8 mouse cellular contexts compared by ENCODE assay signal in genomic region chr7:80269751-80270255, GRCm38 (mm10). TPM values are rescaled to one million over a fixed set of nuclear protein-coding genes. Genes with fewer than 3 reads are reported as not detected.
DNase-seq lines count a peak whose midpoint lies in the region; ATAC-seq and TF ChIP-seq lines count a peak whose summit lies in the region.

No protein-coding gene starts in this region.

- peaks cover 16% of the 10 kb centered on the region for H3K4me1 ChIP-seq in bone marrow macrophage, adult 2 months (ENCODE audit: control insufficient read depth, insufficient read depth, low read length)
- peaks cover 18% of the 10 kb centered on the region for H3K4me1 ChIP-seq in forebrain, embryonic 16.5 days (replicated peaks; ENCODE audit: control insufficient read depth, insufficient read depth, low read length)
- peaks cover 9% of the 10 kb centered on the region for H3K4me1 ChIP-seq in limb, embryonic 11.5 days (ENCODE audit: control insufficient read depth, insufficient read depth, low read length)
- H3K4me1 ChIP-seq in midbrain, embryonic 13.5 days (replicated peaks): peaks cover 31% of the 10 kb centered on the region

- peak overlapping the region; percentile 86 for H3K9ac ChIP-seq in forebrain, embryonic 16.5 days (replicated peaks; ENCODE audit: low read depth, low read length)
- peak overlapping the region; percentile 81 for H3K9ac ChIP-seq in limb, embryonic 11.5 days (ENCODE audit: low read length)
- peak overlapping the region; percentile 92 for H3K9ac ChIP-seq in midbrain, embryonic 13.5 days (replicated peaks)

- intact Hi-C loops in left cerebral cortex, postnatal 14 days (cut with DNase I): no loop called here
- intact Hi-C loops in gastrocnemius, postnatal 36 days (cut with DNase I): no loop called here

- H3K4me3 ChIP-seq in bone marrow macrophage, adult 2 months (ENCODE audit: insufficient read depth, low read length): peak overlapping the region; percentile 94
- H3K4me3 ChIP-seq in forebrain, embryonic 16.5 days (replicated peaks; ENCODE audit: low read length): peak overlapping the region; percentile 80
- H3K4me3 ChIP-seq in limb, embryonic 11.5 days (ENCODE audit: low read depth, low read length): peak overlapping the region; percentile 75
- peak overlapping the region; percentile 75 for H3K4me3 ChIP-seq in midbrain, embryonic 13.5 days (replicated peaks)

- peak; percentile 74 for ATAC-seq in forebrain, embryonic 16.5 days
- ATAC-seq in limb, embryonic 11.5 days (ENCODE audit: insufficient number of reproducible peaks, low FRiP score, low TSS enrichment, low read depth): no peak
- no peak for ATAC-seq in midbrain, embryonic 13.5 days

- DNase-seq in left cerebral cortex, postnatal 14 days (ENCODE audit: low spot score in 2 of 2): peak; percentile 20 to 34
- DNase-seq in left cerebral cortex, adult 18-20 months (ENCODE audit: low spot score in 2 of 2): no peak
- DNase-seq in limb, embryonic 11.5 days (ENCODE audit: low spot score): no peak
- DNase-seq in gastrocnemius, postnatal 36 days: no peak
- no peak for DNase-seq in gastrocnemius, adult 8-10 months (ENCODE audit: low spot score in 2 of 2)

- no peaks in the 10 kb centered on the region for H3K27me3 ChIP-seq in forebrain, embryonic 16.5 days (replicated peaks; ENCODE audit: control insufficient read depth, insufficient read depth, low read length)
- no peaks in the 10 kb centered on the region for H3K27me3 ChIP-seq in limb, embryonic 11.5 days (ENCODE audit: control insufficient read depth, insufficient read depth, low read length)
- H3K27me3 ChIP-seq in midbrain, embryonic 13.5 days: no peaks in the 10 kb centered on the region

- peaks cover 8% of the 10 kb centered on the region for H3K9me3 ChIP-seq in forebrain, embryonic 16.5 days (ENCODE audit: control insufficient read depth, low read length)
- H3K9me3 ChIP-seq in limb, embryonic 11.5 days (ENCODE audit: control insufficient read depth, low read length): peaks cover 5% of the 10 kb centered on the region; the same call in 1 of the 2 replicates
- H3K9me3 ChIP-seq in midbrain, embryonic 13.5 days: peaks cover 15% of the 10 kb centered on the region

- under 1% methylated on average over 23 of the region's 23 CpGs for WGBS in forebrain, embryonic 16.5 days
- WGBS in limb, embryonic 11.5 days: 1% methylated on average over 23 of the region's 23 CpGs
- WGBS in midbrain, embryonic 13.5 days: 2% methylated on average over 23 of the region's 23 CpGs

- TF ChIP-seq CTCF in bone marrow macrophage, adult 2 months (IDR thresholded peaks at IDR 0.05; ENCODE audit: low read depth, low read length): no peak

- H3K4me2 ChIP-seq in forebrain, embryonic 16.5 days (ENCODE audit: low read length): peak overlapping the region; percentile 85
- peak overlapping the region; percentile 94 for H3K4me2 ChIP-seq in limb, embryonic 11.5 days (ENCODE audit: low read depth, severe bottlenecking)
- H3K4me2 ChIP-seq in midbrain, embryonic 13.5 days (replicated peaks): peak overlapping the region; percentile 92

- peak overlapping the region; percentile 60 for H3K27ac ChIP-seq in bone marrow macrophage, adult 2 months (ENCODE audit: insufficient read depth, low read depth, low read length)
- peak overlapping the region; percentile 46 for H3K27ac ChIP-seq in forebrain, embryonic 16.5 days (ENCODE audit: low read length)
- no peak overlapping the region for H3K27ac ChIP-seq in limb, embryonic 11.5 days (replicated peaks; ENCODE audit: low read depth, low read length)
- H3K27ac ChIP-seq in midbrain, embryonic 13.5 days: peak overlapping the region; percentile 72

- no peak for TF ChIP-seq POLR2A in bone marrow macrophage, adult 2 months (IDR thresholded peaks at IDR 0.05; ENCODE audit: borderline replicate concordance, low read depth, low read length)

- H3K36me3 ChIP-seq in forebrain, embryonic 16.5 days (ENCODE audit: control insufficient read depth, insufficient read depth): peaks cover 37% of the 10 kb centered on the region
- peaks cover 10% of the 10 kb centered on the region for H3K36me3 ChIP-seq in limb, embryonic 11.5 days (ENCODE audit: control insufficient read depth, insufficient read depth, low read length)
- H3K36me3 ChIP-seq in midbrain, embryonic 13.5 days: peaks cover 54% of the 10 kb centered on the region

RNA-seq across cellular contexts. Expression of gene Vps33b, which starts 0.4 kb away (rescaled TPM):
- 10 to 100 TPM; 19.3 to 19.6 TPM for total RNA-seq in left cerebral cortex, postnatal 14 days (2021)
- total RNA-seq in left cerebral cortex, adult 18-20 months (2021): 10 to 100 TPM; 18.8 to 21.6 TPM
- 12.9 and 13.5 TPM in 2 replicates for polyA plus RNA-seq in bone marrow macrophage, adult 2 months (2012; ENCODE audit: insufficient read depth, insufficient read length, missing spikeins)
- polyA plus RNA-seq in forebrain, embryonic 16.5 days (2015; fragmentation: Nextera tagmentation; extraction: Ambion mirVana): 17.9 and 27.0 TPM in 2 replicates
- 13.0 and 18.9 TPM in 2 replicates for polyA plus RNA-seq in limb, embryonic 11.5 days (2014; fragmentation: Nextera tagmentation; extraction: Ambion mirVana)
- polyA plus RNA-seq in midbrain, embryonic 13.5 days (2015; fragmentation: Nextera tagmentation; extraction: Ambion mirVana): 25.1 and 25.2 TPM in 2 replicates
- 1 to 10 TPM; 2.9 to 3.4 TPM for total RNA-seq in gastrocnemius, postnatal 36 days (2021)
- total RNA-seq in gastrocnemius, adult 8-10 months (2022): 1 to 10 TPM; 2.7 to 3.6 (median 3.3) TPM

RNA-seq across cellular contexts. Expression of gene Ngrn, which starts 8.8 kb away (rescaled TPM):
- total RNA-seq in left cerebral cortex, postnatal 14 days (2021): 10 to 100 TPM; 39.9 to 42.4 TPM
- total RNA-seq in left cerebral cortex, adult 18-20 months (2021): 10 to 100 TPM; 41.8 to 47.0 TPM
- 23.2 and 24.0 TPM in 2 replicates for polyA plus RNA-seq in bone marrow macrophage, adult 2 months (2012; ENCODE audit: insufficient read depth, insufficient read length, missing spikeins)
- polyA plus RNA-seq in forebrain, embryonic 16.5 days (2015; fragmentation: Nextera tagmentation; extraction: Ambion mirVana): 66.9 and 67.9 TPM in 2 replicates
- polyA plus RNA-seq in limb, embryonic 11.5 days (2014; fragmentation: Nextera tagmentation; extraction: Ambion mirVana): 47.4 and 49.0 TPM in 2 replicates
- 63.8 and 64.3 TPM in 2 replicates for polyA plus RNA-seq in midbrain, embryonic 13.5 days (2015; fragmentation: Nextera tagmentation; extraction: Ambion mirVana)
- 10 to 100 TPM; 16.8 to 20.4 TPM for total RNA-seq in gastrocnemius, postnatal 36 days (2021)
- 10 to 100 TPM; 22.8 to 25.3 (median 24.9) TPM for total RNA-seq in gastrocnemius, adult 8-10 months (2022)

RNA-seq across cellular contexts. Expression of gene Ttll13, which starts 23.6 kb away (rescaled TPM):
- 1 to 10 TPM in 1 of 2 experiments, under 1 TPM in 1; 0.95 to 1.2 TPM for total RNA-seq in left cerebral cortex, postnatal 14 days (2021)
- total RNA-seq in left cerebral cortex, adult 18-20 months (2021): 1 to 10 TPM; 1.9 to 3.0 TPM
- polyA plus RNA-seq in bone marrow macrophage, adult 2 months (2012; ENCODE audit: insufficient read depth, insufficient read length, missing spikeins): not detected in 2 replicates
- 1.0 and 1.2 TPM in 2 replicates for polyA plus RNA-seq in forebrain, embryonic 16.5 days (2015; fragmentation: Nextera tagmentation; extraction: Ambion mirVana)
- 0.30 and 0.91 TPM in 2 replicates for polyA plus RNA-seq in limb, embryonic 11.5 days (2014; fragmentation: Nextera tagmentation; extraction: Ambion mirVana)
- polyA plus RNA-seq in midbrain, embryonic 13.5 days (2015; fragmentation: Nextera tagmentation; extraction: Ambion mirVana): 1.9 and 2.0 TPM in 2 replicates
- under 1 TPM; 0.17 to 0.33 TPM for total RNA-seq in gastrocnemius, postnatal 36 days (2021)
- under 1 TPM in 2 of 4 experiments, not detected in 2; 0.20 to 0.48 TPM for total RNA-seq in gastrocnemius, adult 8-10 months (2022)

RNA-seq across cellular contexts. Expression of gene Prc1, which starts 24.4 kb away (rescaled TPM):
- 1 to 10 TPM; 3.2 to 3.8 TPM for total RNA-seq in left cerebral cortex, postnatal 14 days (2021)
- under 1 TPM; 0.75 to 0.93 TPM for total RNA-seq in left cerebral cortex, adult 18-20 months (2021)
- polyA plus RNA-seq in bone marrow macrophage, adult 2 months (2012; ENCODE audit: insufficient read depth, insufficient read length, missing spikeins): 66.9 and 68.7 TPM in 2 replicates
- polyA plus RNA-seq in forebrain, embryonic 16.5 days (2015; fragmentation: Nextera tagmentation; extraction: Ambion mirVana): 72.9 and 90.4 TPM in 2 replicates
- 150 and 152 TPM in 2 replicates for polyA plus RNA-seq in limb, embryonic 11.5 days (2014; fragmentation: Nextera tagmentation; extraction: Ambion mirVana)
- polyA plus RNA-seq in midbrain, embryonic 13.5 days (2015; fragmentation: Nextera tagmentation; extraction: Ambion mirVana): 75.2 and 78.9 TPM in 2 replicates
- 1 to 10 TPM; 1.2 to 1.3 TPM for total RNA-seq in gastrocnemius, postnatal 36 days (2021)
- total RNA-seq in gastrocnemius, adult 8-10 months (2022): under 1 TPM in 1 of 4 experiments, not detected in 3; 0.17 TPM

RNA-seq across cellular contexts. Expression of gene Gdpgp1, which starts 37.1 kb away (rescaled TPM):
- total RNA-seq in left cerebral cortex, postnatal 14 days (2021): 1 to 10 TPM; 6.6 to 6.7 TPM
- total RNA-seq in left cerebral cortex, adult 18-20 months (2021): 1 to 10 TPM; 5.3 to 6.4 TPM
- polyA plus RNA-seq in bone marrow macrophage, adult 2 months (2012; ENCODE audit: insufficient read depth, insufficient read length, missing spikeins): 3.1 and 3.5 TPM in 2 replicates
- 3.4 and 3.9 TPM in 2 replicates for polyA plus RNA-seq in forebrain, embryonic 16.5 days (2015; fragmentation: Nextera tagmentation; extraction: Ambion mirVana)
- polyA plus RNA-seq in limb, embryonic 11.5 days (2014; fragmentation: Nextera tagmentation; extraction: Ambion mirVana): 4.6 and 4.8 TPM in 2 replicates
- polyA plus RNA-seq in midbrain, embryonic 13.5 days (2015; fragmentation: Nextera tagmentation; extraction: Ambion mirVana): 4.2 and 4.3 TPM in 2 replicates
- under 1 TPM; 0.69 to 0.79 TPM for total RNA-seq in gastrocnemius, postnatal 36 days (2021)
- 1 to 10 TPM in 1 of 4 experiments, under 1 TPM in 3; 0.56 to 1.3 (median 0.83) TPM for total RNA-seq in gastrocnemius, adult 8-10 months (2022)

Comparison
In these comparisons a context has a peak if more than half of its experiments do, and no peak if none do; other contexts are left out.
1. DNase-seq: peak in left cerebral cortex, postnatal 14 days (2 of 2); none in left cerebral cortex, adult 18-20 months (0 of 2), limb, embryonic 11.5 days (single experiment), gastrocnemius, postnatal 36 days (0 of 2) and gastrocnemius, adult 8-10 months (0 of 2).
2. RNA of gene Vps33b, which starts 0.4 kb away (total RNA-seq): 18.8 to 21.6 TPM in left cerebral cortex, adult 18-20 months and 19.3 to 19.6 TPM in left cerebral cortex, postnatal 14 days; 2.9 to 3.4 TPM in gastrocnemius, postnatal 36 days and 2.7 to 3.6 TPM in gastrocnemius, adult 8-10 months; every median in the first group is over 4 times any median in the second.
3. Peak in every context shown above with its lines, with median percentiles within 50 percentile points of each other: H3K4me3 ChIP-seq, H3K4me2 ChIP-seq and H3K9ac ChIP-seq.